Mouse (Mus musculus) heart, embryonic 12.5 days (tissue): ENCODE results near the gene Efna4. TPM values are rescaled to one million over a fixed set of nuclear protein-coding genes. Genes with fewer than 3 reads are reported as not detected.

ENCODE experiments used
- ATAC-seq: fragments of 200-750 bp; cut with Nextera tagmentation; 2 replicates; pipeline ENCODE4 v1.8.0; 2017; ENCODE audit warnings: moderate TSS enrichment, moderate library complexity; ENCODE audit not compliant: insufficient number of reproducible peaks, low FRiP score
- H3K27ac ChIP-seq: fragments of 300-500 bp; sonication (generic); 2 replicates; pipeline ENCODE4 v1.5.1; 2016; ENCODE audit warnings: mild to moderate bottlenecking, moderate library complexity; ENCODE audit not compliant: poor library complexity, severe bottlenecking
- H3K27me3 ChIP-seq: fragments of 300-500 bp; sonication (generic); replicated peaks from 2 replicates; pipeline ENCODE4 v1.6.1; 2016; ENCODE audit warnings: mild to moderate bottlenecking, moderate library complexity
- H3K36me3 ChIP-seq: fragments of 300-500 bp; sonication (generic); 2 replicates; pipeline ENCODE4 v1.6.1; 2016; ENCODE audit warnings: mild to moderate bottlenecking, moderate library complexity
- H3K4me1 ChIP-seq: fragments of 300-500 bp; sonication (generic); replicated peaks from 2 replicates; pipeline ENCODE4 v1.6.1; 2016; ENCODE audit warnings: mild to moderate bottlenecking
- H3K4me2 ChIP-seq: fragments of 300-500 bp; sonication (generic); 2 replicates; pipeline ENCODE4 v1.6.1; 2016; ENCODE audit warnings: mild to moderate bottlenecking, moderate library complexity
- H3K4me3 ChIP-seq: fragments of 300-500 bp; sonication (generic); 2 replicates; pipeline ENCODE4 v1.5.1; 2016; ENCODE audit warnings: mild to moderate bottlenecking
- H3K9ac ChIP-seq: fragments of 300-500 bp; sonication (generic); 2 replicates; pipeline ENCODE4 v1.6.1; 2016; ENCODE audit warnings: mild to moderate bottlenecking, moderate library complexity
- H3K9me3 ChIP-seq: fragments of 300-500 bp; sonication (generic); replicated peaks from 2 replicates; pipeline ENCODE4 v1.6.1; 2016; ENCODE audit warnings: mild to moderate bottlenecking, moderate library complexity
- WGBS: fragments of 180-500 bp; shearing (Covaris S2); methylation state at CpG from one replicate; pipeline ENCODE4 v1.1.7; 2016; 5-methylcytosine and 5-hydroxymethylcytosine counted together
- polyA plus RNA-seq: library from polyadenylated mRNA; unstranded; fragments of >200 nt; fragmentation: Nextera tagmentation; extraction: Ambion mirVana; gene quantifications from 2 replicates; pipeline ENCODE4 v1.2.1, GENCODE M21; 2016

Efna4 gene
- polyA plus RNA-seq, 1 experiment from 2014 or later, result 8.7 TPM

DNA sequence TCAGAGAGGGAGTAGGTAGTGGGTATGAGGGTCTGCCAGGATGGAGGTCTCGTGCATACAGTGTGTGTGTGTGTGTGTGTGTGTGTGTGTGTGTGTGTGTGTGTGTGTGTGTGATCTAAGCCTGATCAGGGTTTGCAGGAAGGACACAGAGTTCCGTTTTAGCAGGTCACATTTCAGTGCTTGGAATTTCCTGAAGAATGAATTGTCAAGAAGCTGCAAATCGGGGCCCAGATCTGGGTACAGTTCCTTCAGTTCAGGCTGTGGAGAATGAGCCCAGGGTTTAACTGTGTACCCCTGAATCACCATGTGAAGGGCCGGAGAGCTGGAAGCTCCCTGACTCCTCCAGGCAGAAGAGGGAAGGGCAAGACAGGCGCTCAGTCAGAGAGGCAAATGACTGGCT lies 50.5 kb downstream of the Efna4 start:
- peaks cover 22% of the 10 kb centered on the region; the same call in 1 of the 2 replicates for H3K4me1 ChIP-seq
- H3K9me3 ChIP-seq, result no peaks in the 10 kb centered on the region
- H3K4me3 ChIP-seq, result no peak overlapping the region
- H3K9ac ChIP-seq, result no peak overlapping the region
- no peak for ATAC-seq
- H3K27me3 ChIP-seq, result no peaks in the 10 kb centered on the region
- H3K4me2 ChIP-seq, result no peak overlapping the region
- 52% methylated on average over 5 of the region's 5 CpGs for WGBS
- no peaks in the 10 kb centered on the region for H3K36me3 ChIP-seq
- H3K27ac ChIP-seq, result no peak overlapping the region

DNA sequence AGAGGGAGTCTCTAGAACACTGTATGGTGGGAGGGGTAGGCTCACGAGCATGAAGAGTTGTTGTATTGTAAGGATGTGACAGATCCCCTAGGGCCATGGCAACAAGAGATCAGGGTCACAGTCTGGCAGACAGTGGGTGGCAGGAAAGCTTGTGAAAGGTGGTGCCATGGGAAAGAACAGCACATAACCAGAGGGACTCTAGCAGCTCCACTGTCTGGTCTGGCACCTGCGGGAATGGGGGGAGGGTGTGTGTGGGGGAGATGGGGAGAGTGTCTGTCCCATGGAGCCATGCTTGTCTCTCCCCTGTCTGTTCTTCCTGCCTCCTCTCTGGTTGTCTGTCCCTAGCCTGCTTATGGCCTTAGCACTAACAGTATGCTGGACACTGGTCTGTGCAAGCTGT lies 52.3 kb downstream of the Efna4 start:
- Histone ChIP-seq H3K4me3 (no peak overlapping the region), H3K4me2 (no peak overlapping the region), H3K9ac (no peak overlapping the region), H3K36me3 (no peaks in the 10 kb centered on the region), H3K4me1 (peaks cover 23% of the 10 kb centered on the region; the same call in 1 of the 2 replicates), H3K9me3 (no peaks in the 10 kb centered on the region), H3K27me3 (no peaks in the 10 kb centered on the region), H3K27ac (no peak overlapping the region)
- WGBS, result 27% methylated on average over 2 of the region's 2 CpGs
- ATAC-seq, result no peak

DNA sequence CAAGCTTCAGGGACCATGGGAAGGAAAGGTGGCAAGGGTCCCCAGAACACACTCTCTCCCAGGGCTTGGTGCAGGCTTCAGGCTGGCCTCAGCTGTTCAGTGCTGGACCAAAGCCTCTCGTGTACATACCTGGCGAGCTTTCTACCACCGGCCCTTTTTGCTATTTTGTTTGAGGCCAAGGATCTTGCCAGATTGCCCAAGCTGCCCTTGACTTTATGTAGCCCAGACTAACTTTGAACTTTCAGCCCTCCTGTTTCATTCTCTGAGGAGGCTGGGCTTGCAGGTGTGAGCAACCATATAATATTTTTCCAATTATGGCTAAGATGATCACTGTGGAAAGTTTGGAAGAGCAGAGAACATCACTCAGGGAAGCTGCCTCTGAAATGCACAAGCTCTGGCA lies 53.6 kb downstream of the Efna4 start:
- WGBS, result 84% methylated on average over 3 of the region's 3 CpGs

More for the DNA sequence above, 53.6 kb downstream of the Efna4 start:
- no peak overlapping the region for H3K4me3 ChIP-seq
- no peak overlapping the region for H3K27ac ChIP-seq
- ATAC-seq, result no peak
- no peak overlapping the region for H3K9ac ChIP-seq
- H3K4me1 ChIP-seq, result peaks cover 31% of the 10 kb centered on the region; the same call in 1 of the 2 replicates
- H3K9me3 ChIP-seq, result no peaks in the 10 kb centered on the region
- H3K27me3 ChIP-seq, result no peaks in the 10 kb centered on the region
- H3K36me3 ChIP-seq, result no peaks in the 10 kb centered on the region
- H3K4me2 ChIP-seq, result no peak overlapping the region

Other genes starting within 250 kb of the Efna4 start
- gene Rusc1, start 244.7 kb downstream of the Efna4 start, polyA plus RNA-seq, result 10.1 and 10.5 TPM in 2 replicates
- gene Gm43738, start 236.9 kb downstream of the Efna4 start, polyA plus RNA-seq, result not detected in 2 replicates
- 130 and 136 TPM in 2 replicates for gene Fdps, start 236.1 kb downstream of the Efna4 start, polyA plus RNA-seq
- 1.7 and 2.8 TPM in 2 replicates for gene Pklr, start 201.9 kb downstream of the Efna4 start, polyA plus RNA-seq
- 0.45 and 0.65 TPM in 2 replicates for gene Hcn3, start 177.8 kb downstream of the Efna4 start, polyA plus RNA-seq
- gene Clk2, start 173.2 kb downstream of the Efna4 start, polyA plus RNA-seq, result 24.6 and 24.8 TPM in 2 replicates
- gene Scamp3, start 160.6 kb downstream of the Efna4 start, polyA plus RNA-seq, result 88.8 and 92.5 TPM in 2 replicates
- 15.4 and 15.6 TPM in 2 replicates for gene Fam189b, start 154.9 kb downstream of the Efna4 start, polyA plus RNA-seq
- gene Gba, start 135.1 kb downstream of the Efna4 start, polyA plus RNA-seq, result 37.1 and 38.0 TPM in 2 replicates
- 16.2 and 18.7 TPM in 2 replicates for gene Thbs3, start 122.8 kb downstream of the Efna4 start, polyA plus RNA-seq
- gene Mtx1, start 110.9 kb downstream of the Efna4 start, polyA plus RNA-seq, result 123 and 127 TPM in 2 replicates
- 0.48 TPM in 1 of 2 replicates, not detected in the other for gene Muc1, start 109.0 kb downstream of the Efna4 start, polyA plus RNA-seq
- 243 and 262 TPM in 2 replicates for gene Krtcap2, start 92.1 kb downstream of the Efna4 start, polyA plus RNA-seq
- 0.89 and 1.1 TPM in 2 replicates for gene Trim46, start 91.7 kb downstream of the Efna4 start, polyA plus RNA-seq
- gene Dpm3, start 78.7 kb downstream of the Efna4 start, polyA plus RNA-seq, result 65.1 and 79.2 TPM in 2 replicates
- 40.9 and 42.9 TPM in 2 replicates for gene Slc50a1, start 67.5 kb downstream of the Efna4 start, polyA plus RNA-seq
- gene Efna1, start 56.9 kb downstream of the Efna4 start, polyA plus RNA-seq, result 27.0 and 31.0 TPM in 2 replicates
- gene Efna3, start 15.1 kb downstream of the Efna4 start, polyA plus RNA-seq, result 1.3 TPM in 2 replicates
- 47.2 and 55.5 TPM in 2 replicates for gene Adam15, start 12.0 kb upstream of the Efna4 start, polyA plus RNA-seq
- not detected in 2 replicates for gene Dcst2, start 23.9 kb upstream of the Efna4 start, polyA plus RNA-seq
- 0.09 TPM in 1 of 2 replicates, not detected in the other for gene Dcst1, start 27.2 kb upstream of the Efna4 start, polyA plus RNA-seq
- gene Zbtb7b, start 56.7 kb upstream of the Efna4 start, polyA plus RNA-seq, result 1.6 and 1.8 TPM in 2 replicates
- gene Lenep, start 64.8 kb upstream of the Efna4 start, polyA plus RNA-seq, result 0.54 TPM in 1 of 2 replicates, not detected in the other
- gene Flad1, start 73.8 kb upstream of the Efna4 start, polyA plus RNA-seq, result 31.7 and 32.5 TPM in 2 replicates
- gene Cks1b, start 80.4 kb upstream of the Efna4 start, polyA plus RNA-seq, result 355 and 356 TPM in 2 replicates
- 76.2 and 78.1 TPM in 2 replicates for gene Shc1, start 80.4 kb upstream of the Efna4 start, polyA plus RNA-seq
- 36.1 and 37.5 TPM in 2 replicates for gene Pygo2, start 92.2 kb upstream of the Efna4 start, polyA plus RNA-seq
- 67.5 and 71.6 TPM in 2 replicates for gene Pbxip1, start 98.7 kb upstream of the Efna4 start, polyA plus RNA-seq
- 46.8 and 51.0 TPM in 2 replicates for gene Pmvk, start 116.5 kb upstream of the Efna4 start, polyA plus RNA-seq
- 1.4 and 1.5 TPM in 2 replicates for gene Kcnn3, start 182.1 kb upstream of the Efna4 start, polyA plus RNA-seq